Mouse (Mus musculus) right cerebral cortex, adult 2 months (tissue): ENCODE measurements at regions not wholly inside any gene's neighbourhood (a gene's known extent, or its start where the extent isn't known, plus 50 kb on each side); places are given as distances from the start of the nearest gene placed in this dataset.

Experiments
- DNase-seq, 2 experiments: peaks; one replicate each; pipeline ENCODE4 v3.0.0; 2021 to 2022; ENCODE audit warnings: low spot score in 2 of 2

DNA sequence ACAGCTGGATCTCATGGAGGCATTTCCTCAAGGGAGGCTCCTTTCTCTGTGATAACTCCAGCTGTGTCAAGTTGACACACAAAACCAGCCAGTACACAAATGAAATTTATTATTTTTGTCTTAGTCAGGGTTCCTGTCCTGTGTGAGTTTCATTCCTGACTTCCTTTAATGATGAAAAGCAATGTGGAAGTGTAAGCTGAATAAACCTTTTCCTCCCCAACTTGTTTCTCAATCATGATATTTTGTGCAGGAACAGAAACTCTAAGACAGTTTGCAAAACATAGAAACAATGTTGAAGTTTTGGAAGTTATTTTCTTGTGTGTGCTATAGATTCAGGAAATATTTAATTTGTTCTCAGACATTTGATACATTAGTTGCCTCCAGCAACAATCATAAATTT lies 526.9 kb downstream of the 1700017N19Rik start:
- no peak for DNase-seq

DNA sequence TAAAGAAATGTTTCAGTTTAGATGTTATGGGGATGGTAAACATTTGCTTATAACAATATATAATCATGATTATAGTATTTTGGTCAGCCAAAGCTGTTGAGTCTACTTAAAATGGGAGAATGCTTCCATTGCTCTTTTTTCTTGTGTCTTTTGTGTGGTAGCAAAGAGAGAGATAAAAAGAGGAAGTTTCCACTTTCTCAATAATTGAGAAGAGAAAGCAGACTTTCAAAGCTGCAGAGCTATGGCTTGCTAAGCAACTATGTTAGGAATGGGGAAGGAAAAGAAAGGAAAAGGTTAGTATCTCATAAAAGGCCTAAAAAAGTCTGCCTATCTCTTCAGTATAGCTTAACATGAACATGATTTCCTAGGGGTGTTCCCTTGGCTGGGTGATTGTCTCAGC lies 529.9 kb downstream of the 1700017N19Rik start:
- no peak for DNase-seq

DNA sequence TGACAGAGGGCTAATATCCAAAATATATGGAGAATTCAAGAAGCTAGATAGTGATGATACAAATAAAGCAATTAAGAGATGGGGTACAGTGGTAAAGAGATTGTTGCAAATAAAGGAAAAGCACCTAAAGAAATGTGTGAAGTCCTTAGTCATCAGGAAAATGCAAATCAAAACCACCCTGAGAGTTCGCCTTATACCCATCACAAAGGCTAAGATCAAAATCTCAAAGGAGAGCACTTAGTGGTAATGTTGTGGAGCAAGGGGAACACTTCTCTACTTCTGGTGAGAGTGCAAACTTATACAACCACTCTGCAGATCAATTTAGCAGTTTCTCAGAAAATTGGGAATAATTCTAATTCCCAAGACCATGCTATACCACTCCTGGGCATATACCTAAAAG lies 514.2 kb upstream of the Mgat4c start:
- DNase-seq: no peak

DNA sequence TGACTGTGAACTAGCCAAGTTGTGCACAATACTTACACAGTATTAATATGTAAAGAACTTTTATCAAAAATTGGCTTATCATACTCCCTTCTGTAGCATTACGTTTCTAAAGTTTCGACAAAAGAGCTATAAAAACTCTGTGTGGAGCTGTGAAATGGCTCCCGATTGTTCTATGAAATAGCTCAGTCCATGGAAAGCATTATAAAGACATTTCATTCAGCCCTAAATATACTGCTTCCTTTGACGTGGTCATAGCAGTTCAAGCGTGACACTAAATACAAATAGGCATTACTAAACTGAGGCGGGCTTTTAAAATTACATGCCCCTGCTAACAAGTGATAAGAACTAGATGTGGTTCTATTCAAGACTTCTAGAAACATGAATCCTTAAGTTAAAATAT lies 509.5 kb upstream of the Mgat4c start:
- DNase-seq: no peak

DNA sequence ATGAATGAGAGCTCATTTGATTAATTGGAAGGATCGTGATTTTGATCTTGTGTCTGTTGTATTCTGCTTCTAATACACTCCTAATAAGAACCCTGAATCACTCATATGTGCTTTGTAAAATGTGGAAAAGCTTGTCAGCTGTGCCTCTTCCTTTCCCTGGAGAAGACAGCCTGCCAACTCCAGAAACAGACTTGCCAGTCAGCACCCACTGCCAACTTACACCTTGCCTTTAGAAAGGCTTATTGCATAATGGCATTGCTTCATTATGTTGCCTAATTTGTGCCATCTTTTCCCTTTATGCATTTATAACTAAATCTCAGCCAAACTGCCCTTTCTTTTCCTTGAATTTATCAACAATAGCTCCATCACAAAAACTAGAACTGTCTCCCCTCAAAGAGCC lies 492.1 kb upstream of the Mgat4c start:
- DNase-seq: peak; percentile 2 to 4
